Mouse (Mus musculus) heart, postnatal 0 days (tissue): ENCODE measurements around the gene Scyl1. TPM values are rescaled to one million over a fixed set of nuclear protein-coding genes. Genes with fewer than 3 reads are reported as not detected.

Experiments
- ATAC-seq: fragments of 200-750 bp; cut with Nextera tagmentation; 2 replicates; pipeline ENCODE4 v1.8.0; 2017; ENCODE audit warnings: low read depth, moderate number of reproducible peaks, moderate library complexity; ENCODE audit not compliant: insufficient read depth
- DNase-seq: peaks from one replicate; pipeline ENCODE4 v3.0.0-alpha.2; 2016; ENCODE audit warnings: low spot score
- H3K27ac ChIP-seq: fragments of 300-500 bp; sonication (generic); 2 replicates; pipeline ENCODE4 v1.5.1; 2014; ENCODE audit warnings: low read depth, mild to moderate bottlenecking
- H3K27me3 ChIP-seq: fragments of 300-500 bp; sonication (generic); 2 replicates; pipeline ENCODE4 v1.6.1; 2014; ENCODE audit warnings: low read length, mixed read lengths; ENCODE audit not compliant: control insufficient read depth, insufficient read depth
- H3K36me3 ChIP-seq: fragments of 300-500 bp; sonication (generic); replicated peaks from 2 replicates; pipeline ENCODE4 v1.6.1; 2014; ENCODE audit warnings: low read length, mixed read lengths; ENCODE audit not compliant: control insufficient read depth, insufficient read depth
- H3K4me1 ChIP-seq: fragments of 300-500 bp; sonication (generic); 2 replicates; pipeline ENCODE4 v1.6.1; 2014; ENCODE audit warnings: antibody characterized with exemption; ENCODE audit not compliant: control insufficient read depth, insufficient read depth
- H3K4me2 ChIP-seq: fragments of 300-500 bp; sonication (generic); 2 replicates; pipeline ENCODE4 v1.6.1; 2014; ENCODE audit warnings: low read depth, mild to moderate bottlenecking, low read length, moderate library complexity
- H3K4me3 ChIP-seq: fragments of 300-500 bp; sonication (generic); 2 replicates; pipeline ENCODE4 v1.5.1; 2014; ENCODE audit warnings: low read depth, low read length
- H3K9ac ChIP-seq: fragments of 300-500 bp; sonication (generic); replicated peaks from 2 replicates; pipeline ENCODE4 v1.6.1; 2014; ENCODE audit warnings: low read depth, low read length, mixed read lengths
- H3K9me3 ChIP-seq: fragments of 300-500 bp; sonication (generic); replicated peaks from 2 replicates; pipeline ENCODE4 v1.6.1; 2016; ENCODE audit warnings: low read length; ENCODE audit not compliant: control insufficient read depth
- CTCF ChIP-seq: IDR thresholded peaks from 2 replicates; pipeline ENCODE4 v1.5.1; 2016; ENCODE audit warnings: antibody characterized with exemption, control low read depth, low read depth
- EP300 ChIP-seq: IDR thresholded peaks from 2 replicates; pipeline ENCODE4 v1.6.1; 2016; ENCODE audit warnings: antibody characterized with exemption, low read depth
- WGBS: fragments of 180-500 bp; shearing (Covaris S2); extraction: QIAGEN DNeasy Blood & Tissue Kit; methylation state at CpG from one replicate; pipeline ENCODE4 v1.1.7; 2014; 5-methylcytosine and 5-hydroxymethylcytosine counted together
- polyA plus RNA-seq: library from polyadenylated mRNA; unstranded; fragments of >200 nt; fragmentation: Nextera tagmentation; extraction: Ambion mirVana; gene quantifications from 2 replicates; pipeline ENCODE4 v1.2.1, GENCODE M21; 2015
- total RNA-seq: library from RNA; depleted of rRNA; stranded (reverse); fragments of >200 nt; gene quantifications from 2 replicates; pipeline ENCODE4 v1.2.3, GENCODE M21; 2014; ENCODE audit warnings: low replicate concordance

Scyl1 gene
- total and polyA plus RNA-seq, 2 experiments from 2014 or later = 47.1 to 82.4 TPM

GRCm38 (mm10) chr19:5810103-5810839, 39.1 kb upstream of the Scyl1 start:
- DNase-seq = peak; percentile 91
- Histone ChIP-seq H3K9me3 (no peaks in the 10 kb centered on the region), H3K36me3 (no peaks in the 10 kb centered on the region), H3K9ac (peak overlapping the region; percentile 26), H3K27ac (peak overlapping the region; percentile 98), H3K4me1 (peaks cover 77% of the 10 kb centered on the region), H3K27me3 (no peaks in the 10 kb centered on the region), H3K4me3 (no peak overlapping the region), H3K4me2 (peak overlapping the region; percentile 48)
- WGBS = 5% methylated on average over 11 of the region's 11 CpGs
- no peak for TF ChIP-seq CTCF
- peak; percentile 90 for TF ChIP-seq EP300
- ATAC-seq = peak; percentile 61

GRCm38 (mm10) chr19:5809712-5810089, 38.5 kb upstream of the Scyl1 start:
- H3K4me2 ChIP-seq = peak overlapping the region; percentile 48
- peak; percentile 40 for DNase-seq
- 25% methylated on average over 7 of the region's 7 CpGs for WGBS
- peaks cover 83% of the 10 kb centered on the region for H3K4me1 ChIP-seq
- H3K9me3 ChIP-seq = no peaks in the 10 kb centered on the region
- no peak overlapping the region for H3K4me3 ChIP-seq
- H3K27ac ChIP-seq = peak overlapping the region; percentile 98
- H3K9ac ChIP-seq = no peak overlapping the region; the same call in 1 of the 2 replicates
- TF ChIP-seq CTCF = no peak
- no peak for TF ChIP-seq EP300
- H3K27me3 ChIP-seq = no peaks in the 10 kb centered on the region
- H3K36me3 ChIP-seq = no peaks in the 10 kb centered on the region
- ATAC-seq = peak; percentile 19; the same call in 1 of the 2 replicates

DNA sequence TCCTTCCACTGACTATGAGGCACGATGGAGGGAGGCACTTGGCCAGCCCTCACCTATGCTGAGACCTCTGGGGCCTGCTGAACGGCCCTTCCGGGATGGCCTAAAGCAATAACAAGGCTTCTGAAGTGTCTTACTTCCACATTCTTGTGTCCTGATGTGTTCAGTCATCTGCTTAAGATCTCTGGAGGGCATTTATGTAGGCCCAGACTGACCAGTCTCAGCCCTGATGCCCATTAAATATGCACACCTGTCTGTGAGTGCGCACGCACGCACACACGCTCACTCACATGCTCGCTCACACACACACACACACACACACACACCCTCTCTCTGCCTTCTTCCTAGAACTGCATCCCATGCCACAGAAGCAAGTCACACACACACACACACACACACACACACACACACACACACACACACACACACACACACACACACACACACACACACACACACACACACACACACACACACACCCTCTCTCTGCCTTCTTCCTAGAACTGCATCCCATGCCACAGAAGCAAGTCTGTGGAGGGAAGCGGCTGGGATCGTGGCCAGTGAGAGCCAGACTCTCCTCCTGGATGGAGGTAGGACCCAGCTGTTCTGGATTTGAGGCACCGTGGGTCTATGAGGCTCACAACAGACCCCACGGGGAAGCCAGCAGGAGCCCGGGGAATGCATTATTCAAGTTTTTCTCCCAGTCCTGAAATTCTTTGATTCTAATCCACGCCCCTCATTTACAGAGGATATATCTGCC, 37.9 kb upstream of the Scyl1 start:
- H3K4me2 ChIP-seq = 0 out of 2 replicates have a peak overlapping the region, but pooled peaks have one; percentile 48
- 53% methylated on average over 14 of the region's 14 CpGs for WGBS
- H3K27ac ChIP-seq = peak overlapping the region; percentile 98
- no peaks in the 10 kb centered on the region for H3K27me3 ChIP-seq
- DNase-seq (no peak), ATAC-seq (no peak)
- H3K9me3 ChIP-seq = no peaks in the 10 kb centered on the region
- H3K4me3 ChIP-seq = no peak overlapping the region
- H3K9ac ChIP-seq = no peak overlapping the region
- TF ChIP-seq CTCF = no peak
- TF ChIP-seq EP300 = no peak
- no peaks in the 10 kb centered on the region for H3K36me3 ChIP-seq
- H3K4me1 ChIP-seq = peaks cover 88% of the 10 kb centered on the region

GRCm38 (mm10) chr19:5807740-5808139, 36.5 kb upstream of the Scyl1 start:
- H3K4me2 ChIP-seq = no peak overlapping the region
- no peaks in the 10 kb centered on the region for H3K27me3 ChIP-seq
- no peak overlapping the region for H3K4me3 ChIP-seq
- TF ChIP-seq CTCF (no peak), EP300 (no peak)
- peaks cover 85% of the 10 kb centered on the region for H3K4me1 ChIP-seq
- H3K9ac ChIP-seq = no peak overlapping the region
- no peaks in the 10 kb centered on the region for H3K9me3 ChIP-seq
- no peaks in the 10 kb centered on the region for H3K36me3 ChIP-seq
- ATAC-seq (no peak), DNase-seq (no peak)
- 65% methylated on average over 3 of the region's 3 CpGs for WGBS
- peak overlapping the region; percentile 100 for H3K27ac ChIP-seq

DNA sequence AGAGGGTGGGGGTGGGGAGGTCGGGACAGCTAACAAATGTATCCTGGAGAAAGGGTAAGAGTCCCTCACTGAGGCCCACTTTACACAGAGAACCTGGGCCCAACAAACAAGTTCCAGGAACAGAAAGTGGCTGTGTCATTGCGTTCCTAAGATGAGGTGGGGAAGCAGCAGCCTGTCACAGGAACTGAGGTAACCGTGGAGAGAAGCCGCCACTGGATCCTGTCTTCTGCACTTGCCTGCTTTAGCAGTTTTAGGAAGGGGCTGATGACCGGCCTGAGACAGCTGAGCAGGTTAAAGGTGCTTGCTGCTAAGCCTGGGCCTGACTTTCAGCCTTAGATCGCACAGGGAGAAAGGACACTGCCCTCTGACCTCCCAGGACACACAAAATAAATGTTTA, 35.6 kb upstream of the Scyl1 start:
- peak; percentile 39 for DNase-seq
- TF ChIP-seq CTCF = no peak
- no peak for TF ChIP-seq EP300

More for the DNA sequence above, 35.6 kb upstream of the Scyl1 start:
- no peak overlapping the region for H3K4me3 ChIP-seq
- peak overlapping the region; percentile 43; the same call in 1 of the 2 replicates for H3K4me2 ChIP-seq
- peak overlapping the region; percentile 100 for H3K27ac ChIP-seq
- H3K4me1 ChIP-seq = peaks cover 79% of the 10 kb centered on the region
- WGBS = 29% methylated on average over 6 of the region's 6 CpGs
- no peak for ATAC-seq
- no peaks in the 10 kb centered on the region for H3K27me3 ChIP-seq
- no peaks in the 10 kb centered on the region for H3K36me3 ChIP-seq
- no peaks in the 10 kb centered on the region for H3K9me3 ChIP-seq
- H3K9ac ChIP-seq = no peak overlapping the region
